Mouse (Mus musculus) layer of hippocampus, adult 2 months (tissue): Measurements from ENCODE around the gene Ankmy2. TPM values are rescaled to one million over a fixed set of nuclear protein-coding genes. Genes with fewer than 3 reads are reported as not detected.
"Not testable (repeated sequence)": the region's sequence is repeated elsewhere in the genome, so short reads cannot be mapped to it uniquely, and the experiment has no call there.

Experiments
- DNase-seq, 2 experiments: peaks; one replicate each; pipeline ENCODE4 v3.0.0; 2022; ENCODE audit warnings: low spot score in 2 of 2
- H3K27ac ChIP-seq: fragments of 200-600 bp; 2 replicates; pipeline ENCODE4 v1.8.1; 2022
- H3K4me3 ChIP-seq: fragments of 200-600 bp; 2 replicates; pipeline ENCODE4 v1.8.1; 2022; ENCODE audit warnings: mild to moderate bottlenecking
- CTCF ChIP-seq: fragments of 200-600 bp; conservative IDR thresholded peaks from 2 replicates; pipeline ENCODE4 v1.8.1; 2022; ENCODE audit warnings: antibody characterized with exemption, mild to moderate bottlenecking, moderate library complexity
- total RNA-seq, 2 experiments: library from RNA; stranded (reverse); gene quantifications; 2 replicates each; pipeline ENCODE4 v1.2.3; 2021

Gene Ankmy2
- total RNA-seq, 2 experiments from 2014 or later = 55.5 to 60.2 TPM

GRCm38 (mm10) chr12:36177227-36177626, 20.3 kb downstream of the Ankmy2 start:
- Histone ChIP-seq H3K4me3 (no peak overlapping the region), H3K27ac (no peak overlapping the region)
- TF ChIP-seq CTCF = no peak
- no peak for DNase-seq

- Histone ChIP-seq H3K4me3 (no peak overlapping the region), H3K27ac (0 out of 2 replicates have a peak overlapping the region, but pooled peaks have one; percentile 15)
- no peak for DNase-seq
- no peak for TF ChIP-seq CTCF
Measured at GRCm38 (mm10) chr12:36182570-36182969, 25.7 kb downstream of the Ankmy2 start.

GRCm38 (mm10) chr12:36187081-36187480, 30.2 kb downstream of the Ankmy2 start:
- no peak for TF ChIP-seq CTCF
- no peak for DNase-seq
- H3K27ac ChIP-seq = no peak overlapping the region
- H3K4me3 ChIP-seq = no peak overlapping the region

GRCm38 (mm10) chr12:36189610-36190009, 32.7 kb downstream of the Ankmy2 start:
- no peak for DNase-seq

GRCm38 (mm10) chr12:36190343-36190742, 33.4 kb downstream of the Ankmy2 start:
- TF ChIP-seq CTCF = no peak
- DNase-seq = peak in 1 of 2 experiments; percentile 3
- no peak overlapping the region for H3K27ac ChIP-seq
- no peak overlapping the region for H3K4me3 ChIP-seq

More at GRCm38 (mm10) chr12:36189610-36190009, 32.7 kb downstream of the Ankmy2 start:
- H3K27ac ChIP-seq = no peak overlapping the region
- no peak for TF ChIP-seq CTCF
- no peak overlapping the region for H3K4me3 ChIP-seq

- no peak overlapping the region for H3K4me3 ChIP-seq
- no peak overlapping the region for H3K27ac ChIP-seq
- TF ChIP-seq CTCF = peak; percentile 38
- peak in 1 of 2 experiments; percentile 6 for DNase-seq
Measured at GRCm38 (mm10) chr12:36194976-36195375, 38.1 kb downstream of the Ankmy2 start.

GRCm38 (mm10) chr12:36205579-36206119, 48.7 kb downstream of the Ankmy2 start:
- H3K27ac ChIP-seq, DNase-seq, H3K4me3 ChIP-seq: not testable (repeated sequence)

GRCm38 (mm10) chr12:36207072-36207799, 50.3 kb downstream of the Ankmy2 start:
- Histone ChIP-seq H3K4me3 (peak overlapping the region; percentile 52), H3K27ac (peak overlapping the region; percentile 72)

GRCm38 (mm10) chr12:36207800-36208148, 50.9 kb downstream of the Ankmy2 start:
- no peak for TF ChIP-seq CTCF
- H3K4me3 ChIP-seq = peak overlapping the region; percentile 52
- H3K27ac ChIP-seq = peak overlapping the region; percentile 72
- no peak for DNase-seq

More at GRCm38 (mm10) chr12:36207072-36207799, 50.3 kb downstream of the Ankmy2 start:
- TF ChIP-seq CTCF = no peak
- peak; percentile 28 to 48 for DNase-seq

- no peak for TF ChIP-seq CTCF
- Histone ChIP-seq H3K4me3 (peak overlapping the region; percentile 52), H3K27ac (peak overlapping the region; percentile 57; the same call in 1 of the 2 replicates)
- peak in 1 of 2 experiments; percentile 22 for DNase-seq
Measured at GRCm38 (mm10) chr12:36208456-36208855, 51.5 kb downstream of the Ankmy2 start.

- Histone ChIP-seq H3K27ac (no peak overlapping the region), H3K4me3 (no peak overlapping the region)
- TF ChIP-seq CTCF = no peak
- no peak for DNase-seq
Measured at GRCm38 (mm10) chr12:36210096-36210495, 53.2 kb downstream of the Ankmy2 start.

- DNase-seq = no peak
- TF ChIP-seq CTCF = no peak
- no peak overlapping the region for H3K27ac ChIP-seq
- no peak overlapping the region for H3K4me3 ChIP-seq
Measured at GRCm38 (mm10) chr12:36214389-36215148, 57.7 kb downstream of the Ankmy2 start.

- DNase-seq = peak in 1 of 2 experiments; percentile 60
- TF ChIP-seq CTCF = peak; percentile 95
- Histone ChIP-seq H3K27ac (no peak overlapping the region), H3K4me3 (no peak overlapping the region)
Measured at GRCm38 (mm10) chr12:36215149-36215480, 58.2 kb downstream of the Ankmy2 start.

- Histone ChIP-seq H3K4me3 (no peak overlapping the region), H3K27ac (no peak overlapping the region)
- no peak for TF ChIP-seq CTCF
- no peak for DNase-seq
Measured at GRCm38 (mm10) chr12:36216230-36216629, 59.3 kb downstream of the Ankmy2 start.
